Mouse (Mus musculus) ES-E14 (cell line): Measurements from ENCODE around the gene Zfpm1.

Experiments used
- CHD2 ChIP-seq: IDR thresholded peaks from 2 replicates; pipeline ENCODE4 v1.6.1; 2014; ENCODE audit warnings: mild to moderate bottlenecking, low read depth, low read length, inconsistent platforms
- HCFC1 ChIP-seq: IDR thresholded peaks from 2 replicates; pipeline ENCODE4 v1.6.1; 2012; ENCODE audit warnings: low read length, inconsistent platforms, borderline replicate concordance; ENCODE audit not compliant: insufficient read depth
- MAFK ChIP-seq: IDR thresholded peaks from 2 replicates; pipeline ENCODE4 v1.6.1; 2014; ENCODE audit warnings: mild to moderate bottlenecking, low read depth, low read length, inconsistent platforms; ENCODE audit not compliant: insufficient read depth
- ZC3H11A ChIP-seq: IDR thresholded peaks from 2 replicates; pipeline ENCODE4 v1.6.1; 2012; ENCODE audit warnings: low read depth, mild to moderate bottlenecking, inconsistent platforms, low read length, borderline replicate concordance
- ZNF384 ChIP-seq: IDR thresholded peaks from 2 replicates; pipeline ENCODE4 v1.6.1; 2012; ENCODE audit warnings: low read depth, low read length, inconsistent platforms

GRCm38 (mm10) chr8:122349357-122350297 lies 67.7 kb downstream of the Zfpm1 start:
- TF ChIP-seq HCFC1 (no peak), CHD2 (no peak), ZNF384 (no peak), ZC3H11A (no peak), MAFK (no peak)
